Mouse (Mus musculus): ENCODE results near the gene Ccdc71l. TPM values are rescaled to one million over a fixed set of nuclear protein-coding genes. Genes with fewer than 3 reads are reported as not detected.

The Ccdc71l gene
- 10 to 100 TPM; 13.7 to 14.7 TPM for total RNA-seq (2023)

DNA sequence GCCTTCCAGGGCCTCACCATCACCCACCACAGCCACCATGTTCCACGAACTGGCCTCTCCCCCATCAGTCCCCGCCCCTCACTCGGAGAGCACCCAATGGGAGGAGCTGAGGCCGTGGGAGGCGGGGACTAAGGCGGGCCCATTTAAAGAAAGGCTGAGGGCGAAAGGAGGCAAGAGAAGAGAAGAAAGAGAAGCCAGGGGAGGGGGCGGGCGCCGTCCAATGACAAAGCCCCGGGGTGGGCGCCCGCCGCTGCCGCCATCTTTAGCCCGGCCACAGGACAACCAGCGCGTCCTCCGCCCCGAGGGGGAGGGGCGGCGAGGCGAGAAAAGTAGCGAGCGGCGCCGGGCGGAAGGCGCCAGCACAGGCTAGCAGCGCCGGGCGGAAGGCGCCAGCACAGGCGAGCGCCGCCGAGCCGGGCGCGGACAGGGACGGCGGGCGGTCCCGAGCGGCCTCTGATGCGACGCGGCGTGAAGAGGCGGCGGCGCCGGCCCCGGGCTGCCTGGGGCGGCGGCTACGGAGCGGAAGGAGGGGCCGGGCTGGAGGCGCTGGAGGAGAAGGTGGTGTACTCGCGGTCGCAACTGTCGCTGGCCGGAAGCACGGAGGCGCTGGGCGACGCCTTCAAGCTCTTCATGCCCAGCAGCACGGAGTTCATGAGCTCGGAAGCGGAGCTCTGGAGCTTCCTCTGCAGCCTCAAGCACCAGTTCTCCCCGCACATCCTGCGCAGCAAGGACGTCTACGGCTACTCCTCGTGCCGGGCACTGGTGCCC, at the start of gene Ccdc71l:
TSS of gene Ccdc71l (plus strand) at position 177 of the 768 bp plus-strand sequence.

Other genes with a start within 250 kb of the Ccdc71l start
- gene Pik3cg, start 170.0 kb upstream of the Ccdc71l start, total RNA-seq (2023), result 100 to 1,000 TPM; 111 to 126 TPM

All from neutrophil, adult 83 days (primary cell).